Mouse (Mus musculus): ENCODE measurements around the gene Apobec4.
A peak's percentile ranks its signal among the peaks of the same experiment; 100 is the strongest.
"Not testable (repeated sequence)": the region's sequence is repeated elsewhere in the genome, so short reads cannot be mapped to it uniquely, and the experiment has no call there.

Apobec4 gene

DNA sequence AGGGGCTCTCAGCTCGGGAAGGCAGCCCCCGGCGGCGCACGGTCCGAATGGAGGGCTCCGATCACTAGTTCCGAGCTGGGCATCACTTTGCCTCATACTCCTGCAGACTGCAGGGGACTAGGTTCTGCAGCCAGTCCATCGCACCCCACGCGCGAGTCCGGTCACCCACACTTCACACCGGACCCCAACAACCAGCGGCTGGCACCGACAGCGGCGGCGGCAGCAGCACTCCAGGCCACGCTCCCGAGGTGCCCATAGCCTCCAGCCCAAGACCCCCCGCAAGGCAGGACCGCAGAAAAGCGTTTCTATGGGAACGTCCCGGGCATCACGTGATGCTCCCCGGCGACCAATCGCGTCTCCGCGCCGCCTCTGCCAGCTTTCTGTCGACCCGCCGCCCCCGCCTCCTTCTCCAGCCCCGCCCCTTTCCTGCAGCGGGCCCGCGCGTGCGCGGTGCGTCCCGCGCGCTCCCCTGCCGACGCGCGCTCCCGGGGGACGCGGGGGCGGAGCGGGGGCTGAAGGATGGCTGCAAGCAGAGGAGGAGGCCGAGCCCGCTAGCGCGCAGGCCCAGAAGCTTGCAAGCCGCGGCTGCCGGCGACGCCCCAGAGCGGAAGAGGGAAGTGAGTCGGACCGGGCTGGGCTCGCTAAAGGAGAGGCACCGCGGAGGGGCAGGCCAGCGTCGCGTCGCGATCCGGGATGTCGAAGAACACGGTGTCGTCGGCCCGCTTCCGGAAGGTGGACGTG, 15.9 kb downstream of the Apobec4 start, which contains the start of the genes Rgl1 and Arpc5:
TSS of gene Rgl1 (minus strand) at position 320 of the 741 bp plus-strand sequence.
TSS of gene Arpc5 (plus strand) at position 511 of the 741 bp plus-strand sequence.
- DNase-seq (ENCODE audit: extremely low spot score, low read depth, low spot score): peak; percentile 61

DNA sequence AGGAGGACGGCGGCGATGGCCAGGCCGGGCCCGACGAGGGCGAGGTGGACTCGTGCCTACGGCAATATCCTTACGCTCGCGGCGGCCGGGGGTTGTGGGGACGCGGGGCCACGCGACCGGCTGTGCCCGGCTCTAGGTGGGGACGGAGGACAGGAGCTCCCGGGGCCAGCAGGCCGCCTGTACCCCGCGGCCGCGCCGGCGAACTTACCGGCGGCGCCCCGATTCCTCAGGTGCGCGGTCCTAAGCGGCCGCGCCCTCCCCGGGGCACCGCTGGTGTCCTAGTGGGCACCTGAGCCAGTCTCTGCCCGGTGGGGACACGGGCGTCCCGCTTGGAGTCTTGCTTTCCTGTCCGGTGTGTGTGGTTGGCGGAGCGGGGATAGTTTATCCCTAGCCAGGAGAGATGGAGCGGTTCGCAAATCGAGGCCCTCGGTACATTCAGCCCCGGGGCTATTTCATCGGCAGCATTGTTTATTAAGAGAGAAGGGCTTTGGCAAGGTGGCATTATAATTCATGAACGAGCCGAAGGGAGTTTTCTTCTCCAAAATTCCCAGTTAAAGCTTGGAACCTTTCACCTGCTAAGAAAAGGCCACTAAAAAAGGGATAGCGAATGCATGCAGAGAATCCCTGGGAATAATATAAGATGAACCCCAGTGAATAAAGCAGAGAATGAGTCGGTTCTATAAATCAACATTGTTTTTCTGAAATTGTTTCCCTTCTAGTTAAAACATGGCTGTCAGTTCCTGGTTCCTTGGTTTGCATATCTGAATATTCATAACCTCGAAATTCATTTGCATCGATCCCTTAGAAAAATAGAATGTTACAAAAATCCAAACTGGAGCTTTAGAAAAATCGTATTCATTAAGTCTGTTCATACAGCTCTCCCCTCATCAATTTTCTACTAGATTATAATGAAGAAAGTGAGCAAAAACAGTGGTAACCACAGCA, 16.7 kb downstream of the Apobec4 start:
- DNase-seq (ENCODE audit: extremely low spot score, low read depth, low spot score): no peak

DNA sequence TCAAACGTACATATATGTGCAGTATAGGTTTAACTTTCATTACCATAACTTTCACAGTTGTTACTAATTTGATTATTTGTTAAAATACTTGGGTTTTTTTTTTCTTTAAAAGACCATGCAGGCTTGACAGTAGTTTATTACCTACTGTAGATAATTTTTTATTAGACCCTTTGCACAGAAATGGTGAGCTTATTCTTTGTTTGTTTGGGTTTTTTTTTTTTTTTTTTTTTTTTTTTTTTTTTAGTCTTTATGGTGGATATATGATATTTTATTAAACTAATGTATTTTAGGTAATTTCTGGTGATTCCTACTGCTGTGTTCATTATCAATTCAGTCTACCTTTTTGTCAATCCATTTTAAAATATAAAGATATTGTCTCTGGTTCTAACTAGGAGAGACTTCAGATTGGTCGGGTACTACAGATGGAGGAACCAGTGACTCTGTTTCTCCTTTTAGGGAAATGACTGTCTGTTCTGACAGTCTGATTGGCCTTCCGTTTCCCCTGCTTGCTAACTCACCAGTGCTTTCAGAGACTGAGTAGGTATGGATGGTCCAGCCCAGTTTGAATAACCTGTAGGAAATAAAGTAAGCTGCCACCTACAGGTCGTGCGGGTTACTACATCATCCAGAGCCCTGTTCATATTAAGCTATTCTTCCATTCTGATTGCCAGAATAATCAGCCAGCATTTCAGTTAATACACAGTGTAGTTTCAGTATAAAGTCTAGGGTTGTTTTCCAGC, 17.6 kb downstream of the Apobec4 start:
- peak; percentile 78 for DNase-seq (ENCODE audit: extremely low spot score, low read depth, low spot score)

- DNase-seq (ENCODE audit: extremely low spot score, low read depth, low spot score): no peak
Measured at GRCm38 (mm10) chr1:152771016-152771415, 20.7 kb downstream of the Apobec4 start.

- not testable (repeated sequence) for DNase-seq (ENCODE audit: extremely low spot score, low read depth, low spot score)
Measured at GRCm38 (mm10) chr1:152774601-152775000, 24.2 kb downstream of the Apobec4 start.

DNA sequence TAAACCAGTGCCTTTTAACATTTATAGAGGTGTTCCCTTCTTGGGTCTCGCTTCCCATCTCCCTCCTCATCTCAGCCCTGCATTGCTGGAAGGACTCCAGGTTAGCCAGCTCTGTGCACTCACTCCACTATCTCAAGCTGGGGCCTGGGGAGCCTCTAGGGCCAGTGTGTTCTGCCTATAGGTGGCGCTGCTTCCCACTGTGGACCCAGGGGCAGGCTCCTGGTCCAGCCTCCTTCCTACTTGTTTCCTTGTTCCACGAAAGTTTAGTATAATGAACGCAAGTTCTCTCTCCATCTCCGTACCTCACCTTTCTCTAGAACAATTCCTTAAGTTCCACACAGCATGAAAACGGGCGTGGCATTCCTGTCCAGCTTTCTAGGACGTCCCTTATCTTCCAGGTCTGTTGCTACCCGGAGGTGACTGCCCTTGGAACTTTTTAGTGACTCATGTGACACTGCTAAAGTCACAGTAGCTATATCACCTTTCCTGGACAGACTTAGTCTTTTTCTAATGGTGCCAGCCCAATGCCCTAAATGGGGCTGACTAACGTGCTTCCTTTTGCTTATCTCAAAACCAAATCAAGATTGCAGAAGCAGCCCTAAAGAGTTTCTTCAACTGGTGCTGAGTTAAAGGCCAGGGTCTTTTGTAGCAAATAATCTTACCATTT, 28.9 kb downstream of the Apobec4 start:
- DNase-seq (ENCODE audit: extremely low spot score, low read depth, low spot score): no peak

DNA sequence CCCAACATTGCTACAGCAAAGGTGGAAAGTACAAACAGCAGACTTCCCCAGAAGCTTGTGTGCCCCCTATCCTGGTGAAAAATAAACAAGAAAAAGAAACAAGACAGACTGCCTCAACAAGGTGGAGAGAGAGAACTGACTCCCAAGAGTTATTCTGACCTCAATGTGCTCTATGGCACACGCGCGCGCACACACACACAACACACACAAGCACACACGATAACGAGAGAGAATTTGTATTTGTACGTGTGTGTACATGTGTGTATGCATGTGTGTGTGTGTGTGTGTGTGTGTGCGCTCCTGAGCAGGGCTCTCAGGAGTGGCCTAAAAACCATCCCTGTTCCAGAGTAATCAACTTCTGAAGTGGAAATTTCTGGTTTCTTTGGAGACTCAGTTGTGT, 34.3 kb downstream of the Apobec4 start:
- DNase-seq (ENCODE audit: extremely low spot score, low read depth, low spot score): no peak

GRCm38 (mm10) chr1:152785446-152785845, 35.1 kb downstream of the Apobec4 start:
- not testable (repeated sequence) for DNase-seq (ENCODE audit: extremely low spot score, low read depth, low spot score)

GRCm38 (mm10) chr1:152786953-152787352, 36.6 kb downstream of the Apobec4 start:
- no peak for DNase-seq (ENCODE audit: extremely low spot score, low read depth, low spot score)

GRCm38 (mm10) chr1:152788121-152788660, 37.8 kb downstream of the Apobec4 start:
- no peak for DNase-seq (ENCODE audit: extremely low spot score, low read depth, low spot score)

GRCm38 (mm10) chr1:152790254-152790653, 39.9 kb downstream of the Apobec4 start:
- DNase-seq (ENCODE audit: extremely low spot score, low read depth, low spot score): peak; percentile 80

DNA sequence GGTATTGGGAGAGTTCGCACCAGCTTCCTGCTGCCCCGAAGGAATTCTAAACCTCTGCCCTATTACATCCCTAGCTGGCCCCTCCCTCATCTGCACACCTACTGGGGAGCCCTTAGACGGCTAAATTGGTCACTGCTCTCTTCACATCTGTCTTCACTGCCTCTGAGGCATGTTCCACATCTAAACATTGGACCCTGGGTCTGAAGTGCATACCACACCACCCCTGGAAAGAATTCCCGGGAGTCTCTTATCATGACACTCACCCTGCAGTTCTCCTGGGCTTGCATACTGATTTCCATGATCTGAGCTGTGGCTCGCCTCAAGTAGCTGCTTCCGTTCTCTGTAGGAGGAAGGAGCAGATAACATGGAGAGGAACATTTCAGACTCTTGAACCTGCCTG, 40.5 kb downstream of the Apobec4 start:
- no peak for DNase-seq (ENCODE audit: extremely low spot score, low read depth, low spot score)

DNA sequence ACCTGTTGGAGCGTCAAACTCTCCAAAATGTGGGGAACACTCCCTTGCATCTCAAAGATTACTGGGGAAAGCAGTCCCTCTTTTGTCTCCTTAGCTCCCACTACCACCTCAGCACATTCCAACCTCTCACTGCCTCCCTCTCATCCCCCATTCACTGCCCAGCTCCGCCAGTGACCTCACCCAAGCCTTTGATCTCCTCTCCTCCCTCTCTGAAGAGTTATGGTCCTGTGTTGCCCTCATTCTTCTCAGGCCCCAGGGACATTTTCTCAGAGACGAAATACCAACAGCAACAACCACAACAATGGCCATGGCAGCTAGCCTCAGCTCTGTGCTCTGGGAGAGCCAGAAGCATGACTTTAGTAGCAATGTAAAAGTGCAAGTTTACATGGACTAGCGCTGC, 40.9 kb downstream of the Apobec4 start:
- DNase-seq (ENCODE audit: extremely low spot score, low read depth, low spot score): no peak

DNA sequence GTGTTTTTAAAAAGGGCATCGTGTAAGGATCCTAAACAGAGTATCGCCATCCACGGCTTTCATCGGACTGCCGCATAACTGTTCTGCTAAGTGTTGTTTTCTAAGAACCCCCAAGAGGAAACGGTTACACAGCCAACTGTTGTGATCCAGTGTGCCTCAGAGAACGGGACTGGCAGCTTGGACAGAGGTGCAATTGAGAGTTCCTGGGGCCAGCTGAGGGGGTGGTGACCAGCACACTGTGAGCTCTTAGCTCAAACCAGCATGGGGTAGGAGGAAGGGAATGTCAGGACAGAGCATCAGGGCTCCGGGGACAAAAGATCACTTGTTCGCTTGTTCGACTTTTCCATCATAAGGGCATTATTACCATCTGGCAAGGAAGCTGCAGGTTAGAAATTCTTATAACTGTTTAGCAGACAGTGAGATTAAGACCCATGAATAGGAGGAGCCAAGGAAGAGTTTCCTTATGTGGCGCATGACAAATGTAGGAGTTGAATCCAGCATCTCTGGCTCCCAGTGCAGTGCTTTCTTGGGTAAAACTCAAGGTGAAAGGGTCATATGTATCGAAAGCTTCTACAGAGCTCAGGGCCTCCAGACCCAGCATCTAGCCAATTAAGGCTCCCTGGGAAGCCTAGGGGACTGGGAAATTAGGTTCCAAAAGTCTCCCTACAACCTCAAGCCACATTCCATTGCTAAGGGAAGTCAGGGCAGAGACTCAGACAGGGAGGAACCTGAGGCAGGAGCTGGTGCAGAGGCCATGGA, 42.6 kb downstream of the Apobec4 start:
- no peak for DNase-seq (ENCODE audit: extremely low spot score, low read depth, low spot score)

DNA sequence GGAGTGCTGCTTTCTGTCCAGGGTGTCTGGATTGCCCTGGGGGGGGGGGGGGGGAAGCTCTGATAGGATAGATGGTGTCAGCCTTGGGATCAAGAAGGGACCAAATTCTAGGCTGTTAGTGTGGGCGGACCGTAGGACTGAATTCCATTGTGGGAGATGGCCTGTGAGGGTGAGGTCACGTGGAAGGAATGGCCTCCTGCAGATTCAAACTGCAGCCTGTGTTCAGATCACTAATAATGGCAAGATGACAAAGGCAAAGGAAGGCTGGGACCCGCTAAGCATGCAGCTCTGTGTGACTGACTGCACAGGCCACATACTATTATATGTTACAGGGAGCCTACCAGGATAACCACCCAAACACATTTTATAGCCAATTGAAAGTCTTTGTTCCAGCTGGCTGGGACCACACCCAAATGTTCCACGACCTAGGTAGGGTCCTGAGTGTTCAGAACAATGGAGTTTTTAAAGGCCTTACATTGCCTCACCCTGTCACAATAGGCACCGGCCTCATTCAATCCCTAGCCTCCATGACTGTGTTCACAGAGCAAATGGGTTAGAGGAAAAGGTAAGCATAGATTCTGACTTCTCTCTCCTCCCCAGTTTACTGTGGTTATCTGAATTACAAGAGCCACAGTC, 43.3 kb downstream of the Apobec4 start:
- DNase-seq (ENCODE audit: extremely low spot score, low read depth, low spot score): no peak

- DNase-seq (ENCODE audit: extremely low spot score, low read depth, low spot score): no peak
Measured at GRCm38 (mm10) chr1:152795688-152796255, 45.4 kb downstream of the Apobec4 start.

DNA sequence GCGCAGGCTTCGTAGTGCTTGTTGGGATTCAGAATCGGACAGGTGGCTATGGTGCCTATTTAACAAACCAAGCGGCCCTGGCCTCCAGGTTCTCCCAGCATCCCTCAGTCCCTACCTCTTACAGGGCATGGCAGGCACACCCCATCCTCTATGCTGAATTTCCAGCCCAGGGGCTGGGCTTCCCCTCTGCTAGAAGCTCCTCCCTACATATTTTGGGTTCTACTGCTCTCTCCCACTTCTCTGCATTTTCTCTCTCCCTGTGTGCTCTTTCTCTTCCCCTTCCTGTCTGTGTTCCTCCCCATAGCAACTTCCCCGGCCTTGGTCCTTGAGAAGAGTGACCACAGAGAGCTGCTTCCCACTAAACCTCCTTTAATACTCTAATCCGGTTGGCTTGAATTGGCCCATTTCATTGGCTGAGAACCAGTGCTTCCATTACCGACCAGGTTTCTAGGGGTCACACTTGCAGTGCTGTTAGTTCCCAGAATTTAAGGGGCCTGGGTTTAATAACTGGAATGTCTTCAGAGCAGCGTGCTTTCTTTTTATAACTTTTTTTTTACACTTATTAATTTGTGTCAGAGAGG, 46.4 kb downstream of the Apobec4 start:
- no peak for DNase-seq (ENCODE audit: extremely low spot score, low read depth, low spot score)

DNA sequence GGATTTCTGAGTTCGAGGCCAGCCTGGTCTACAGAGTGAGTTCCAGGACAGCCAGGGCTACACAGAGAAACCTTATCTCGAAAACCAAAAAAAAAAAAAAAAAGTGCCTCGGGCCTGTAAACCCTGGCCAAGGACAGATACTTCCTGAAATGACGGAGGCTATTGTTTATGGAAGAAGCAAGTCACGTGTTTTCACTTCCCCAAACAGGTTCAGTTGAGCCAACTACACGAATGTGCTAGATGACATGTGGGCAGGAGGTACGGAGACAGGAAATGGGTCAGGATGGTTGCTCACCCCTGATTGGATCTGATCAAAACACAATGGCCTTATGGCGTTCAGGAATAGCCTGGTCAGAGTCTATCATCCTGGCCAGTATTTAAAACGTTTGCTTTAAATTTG, 47.8 kb downstream of the Apobec4 start:
- DNase-seq (ENCODE audit: extremely low spot score, low read depth, low spot score): no peak
